Mouse (Mus musculus): ENCODE results near the gene Tspan15.

GRCm38 (mm10) chr10:62225839-62226238, 5.2 kb downstream of the Tspan15 start:
- TF ChIP-seq CTCF (IDR thresholded peaks at IDR 0.05 in 2 of 3, conservative IDR thresholded peaks at IDR 0.05 in 1 of 3; ENCODE audit: control insufficient read depth in 1 of 3, insufficient read depth in 1 of 3, low read depth in 2 of 3, low read length in 3 of 3, poor library complexity in 1 of 3, severe bottlenecking in 1 of 3) (no peak), JUND (IDR thresholded peaks at IDR 0.05; ENCODE audit: low read depth, low read length) (no peak), MAX (IDR thresholded peaks at IDR 0.05; ENCODE audit: low read length) (no peak)

Measured in MEL (cell line).